Mouse (Mus musculus) activated CD4-positive, CD25-positive, alpha-beta regulatory T cell, adult 4 months (primary cell): ENCODE measurements around the gene Tmem150a. TPM values are rescaled to one million over a fixed set of nuclear protein-coding genes. Genes with fewer than 3 reads are reported as not detected.

Experiments
- ATAC-seq: one replicate; pipeline ENCODE4 v1.8.0; 2017
- polyA plus RNA-seq, 2 experiments: library from polyadenylated mRNA; unstranded; fragments of 100-300 nt; shearing (Covaris generic); gene quantifications; one replicate each; pipeline ENCODE4 v1.2.1; 2017

Gene Tmem150a
- under 1 TPM in 1 of 2 experiments, not detected in 1; 0.45 TPM for polyA plus RNA-seq

DNA sequence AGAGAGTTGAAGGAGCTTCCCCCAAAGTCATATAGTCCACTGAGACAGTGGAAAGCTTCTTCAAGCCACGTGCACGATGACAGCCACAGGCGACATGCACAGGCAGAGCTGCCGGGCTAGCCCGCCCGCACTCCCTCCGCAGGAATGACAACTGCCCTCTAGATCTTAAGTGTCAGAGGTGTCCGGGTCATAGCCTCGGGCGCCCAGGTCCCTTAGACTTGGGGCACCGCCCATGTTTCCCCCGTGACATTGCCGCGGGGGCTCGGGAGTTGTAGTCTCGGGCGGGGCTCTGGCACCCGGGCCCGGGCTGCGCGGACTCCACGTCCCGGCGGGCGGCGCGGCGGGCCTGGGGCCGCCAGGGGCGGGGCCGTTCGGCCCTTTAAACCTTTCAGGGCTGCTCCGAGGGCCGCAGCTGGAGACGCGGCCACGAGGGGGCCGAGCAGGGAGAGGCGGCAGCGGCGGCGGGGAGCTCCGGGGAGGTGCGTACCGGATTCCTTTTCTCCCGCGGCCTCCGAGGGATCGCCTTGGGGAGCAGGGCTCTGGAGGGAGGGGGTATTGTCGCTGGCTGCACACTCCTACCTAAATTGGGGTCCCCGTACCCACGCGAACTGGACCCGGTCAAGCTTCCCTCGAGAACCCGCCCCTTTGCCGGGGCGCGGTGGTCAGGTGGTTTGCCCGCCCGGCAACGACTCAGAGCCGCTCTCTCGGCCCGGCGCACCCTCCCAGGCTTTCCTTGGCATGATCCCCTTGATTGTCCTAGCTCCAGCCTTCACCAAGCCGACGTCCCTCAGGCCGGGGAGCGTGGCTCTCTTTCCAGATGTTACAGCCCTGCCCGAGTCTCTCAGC is at the start of gene Tmem150a:
Gene Tmem150a (plus strand): TSS at position 382 of the 846 bp plus-strand sequence.
- ATAC-seq = peak; percentile 53

DNA sequence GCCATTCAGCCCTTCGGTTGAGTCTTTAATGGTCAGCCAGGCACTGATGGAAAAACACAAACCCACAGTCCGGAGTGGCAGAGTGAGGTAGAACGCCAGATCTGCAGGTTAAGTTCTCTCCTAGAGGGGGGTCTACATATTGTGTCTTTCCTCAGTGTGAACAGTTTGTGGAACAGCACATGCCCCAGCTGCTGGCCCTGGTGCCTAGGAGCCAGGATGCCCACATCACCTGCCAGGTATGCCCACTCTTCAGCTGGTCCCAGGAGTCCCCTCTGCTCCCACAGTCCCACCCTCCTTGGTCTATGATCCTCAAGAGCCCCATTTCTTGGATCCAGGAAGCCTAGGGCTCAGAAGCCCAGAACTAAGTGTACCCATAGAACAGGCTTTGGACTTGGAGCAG is 43.0 kb upstream of the Tmem150a start:
- ATAC-seq = no peak

DNA sequence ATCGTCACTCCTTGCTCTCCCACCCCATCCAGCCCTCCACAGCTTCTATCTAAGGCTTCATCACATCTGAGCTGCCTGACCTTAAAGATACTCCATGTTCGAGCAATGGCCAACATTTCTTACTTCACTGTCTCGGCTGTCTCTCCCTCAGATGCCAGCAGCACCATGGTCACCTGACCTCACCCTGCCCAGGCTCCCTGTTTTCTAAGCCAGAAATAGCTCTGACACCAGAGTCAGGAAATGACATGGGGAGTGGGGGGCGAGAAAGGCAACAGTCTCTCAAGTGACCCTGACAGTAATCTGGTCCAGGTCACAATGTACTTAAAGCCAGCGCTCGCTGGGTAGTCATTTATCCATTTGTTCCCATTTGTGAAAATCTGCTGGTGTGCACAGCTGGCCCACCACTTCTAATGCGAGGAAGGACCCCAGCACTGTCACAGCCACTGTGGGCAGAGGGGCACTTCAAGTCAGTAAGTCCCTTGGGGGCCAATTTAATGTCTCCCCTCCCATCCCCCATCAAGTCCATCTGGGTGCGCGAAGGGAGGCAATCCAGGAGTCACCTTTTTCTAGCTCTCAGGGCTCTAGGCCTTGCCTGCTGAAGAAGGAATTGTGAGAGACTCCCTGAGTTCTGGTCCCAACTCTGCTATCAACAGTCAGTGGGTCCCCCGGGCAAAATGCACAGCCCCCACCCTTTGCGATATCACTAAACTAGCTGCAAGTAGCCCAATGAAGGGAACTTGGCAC is 42.0 kb upstream of the Tmem150a start:
- no peak for ATAC-seq

DNA sequence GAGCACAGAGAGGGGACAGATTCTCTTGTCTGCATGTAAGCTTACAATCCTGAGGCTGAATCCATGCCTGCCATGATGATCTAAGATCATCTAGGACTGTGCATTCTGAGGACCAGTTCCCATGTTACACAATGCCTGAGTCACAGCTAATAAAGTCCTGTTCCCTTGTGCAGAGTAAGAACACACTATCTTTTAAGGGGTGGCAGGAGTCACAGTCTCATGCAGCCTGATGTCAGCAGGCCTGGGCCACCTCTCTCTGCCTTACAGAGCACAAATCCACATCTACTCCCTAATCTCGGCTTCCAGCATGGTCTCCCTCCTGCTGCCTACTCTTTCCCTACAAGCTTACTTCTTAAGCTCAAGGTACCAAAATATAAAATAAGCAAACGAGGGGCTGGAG is 39.9 kb upstream of the Tmem150a start:
- ATAC-seq = no peak

DNA sequence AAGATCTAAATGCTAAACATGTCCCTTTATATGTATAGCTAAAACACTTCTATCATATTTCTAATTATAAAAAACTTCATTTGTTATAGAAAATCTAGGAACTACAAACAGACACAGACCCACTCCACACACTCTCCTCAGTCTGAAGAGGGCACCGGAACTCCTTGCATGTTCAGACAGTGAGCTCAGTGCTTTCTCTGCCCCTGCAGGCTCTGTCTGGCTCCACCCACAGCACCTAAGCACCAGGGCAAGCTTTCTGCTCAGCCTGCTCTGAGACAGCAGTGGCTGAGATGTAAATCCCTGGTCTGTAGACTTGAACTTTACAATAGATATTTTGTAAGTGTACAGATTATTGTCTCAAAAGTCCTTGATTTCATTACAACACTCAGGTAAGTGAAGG is 39.2 kb upstream of the Tmem150a start:
- no peak for ATAC-seq

DNA sequence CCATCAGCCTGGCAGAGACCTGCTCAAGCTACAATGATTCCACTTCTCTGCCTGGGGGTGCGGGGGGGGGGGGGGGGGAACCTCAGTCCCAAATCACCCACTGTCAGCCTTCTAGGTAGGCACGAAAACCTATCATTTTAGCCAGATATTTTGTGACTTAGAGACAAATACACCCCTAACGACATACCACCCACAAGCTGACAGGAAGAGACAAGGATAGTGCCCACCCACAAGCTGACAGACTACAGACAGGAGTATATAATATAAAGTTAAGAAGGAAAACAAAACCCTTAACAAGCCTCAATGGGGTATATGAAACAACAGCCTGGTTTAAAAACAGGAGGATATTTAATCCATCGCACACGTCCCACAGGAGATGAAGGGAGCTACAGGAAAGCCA is 36.8 kb upstream of the Tmem150a start:
- ATAC-seq = no peak

DNA sequence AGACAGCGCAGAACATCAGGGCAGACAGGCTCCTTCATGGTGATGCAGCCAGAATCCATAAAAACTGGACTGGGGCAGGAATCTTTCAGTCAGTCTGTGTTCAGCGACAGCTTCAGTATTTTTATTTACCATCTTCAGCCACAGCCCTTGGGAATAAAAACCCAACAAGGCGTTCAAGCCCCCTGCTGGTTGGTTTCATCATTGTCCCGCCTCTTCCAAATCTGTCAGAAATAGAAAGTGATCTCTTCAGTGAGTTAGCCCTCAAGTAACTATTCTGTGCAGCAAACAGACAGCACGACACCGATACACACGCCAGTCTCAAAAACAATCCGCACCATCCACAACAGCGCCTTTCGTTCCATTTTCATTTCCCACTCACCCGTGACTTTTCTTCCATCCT is 36.2 kb upstream of the Tmem150a start:
- no peak for ATAC-seq

DNA sequence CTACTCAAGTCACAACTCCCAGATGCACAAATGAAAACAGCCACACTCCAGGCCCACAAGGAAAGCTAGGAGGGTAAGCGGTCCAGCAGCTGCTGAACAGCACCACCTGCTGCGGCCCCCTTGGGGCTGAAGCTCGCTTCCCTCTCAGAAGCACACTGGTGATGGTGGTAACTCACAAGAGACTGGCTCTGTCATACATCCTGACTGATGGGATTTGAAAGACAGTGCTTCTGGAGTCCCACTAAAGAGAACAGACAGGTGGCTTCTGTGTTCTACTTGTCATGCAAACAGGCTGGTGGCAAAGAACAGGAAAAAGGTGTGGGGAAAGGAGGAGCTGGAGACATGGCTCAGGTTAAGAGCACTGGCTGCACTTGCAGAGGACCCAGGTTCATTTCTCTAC is 32.3 kb upstream of the Tmem150a start:
- ATAC-seq = no peak

DNA sequence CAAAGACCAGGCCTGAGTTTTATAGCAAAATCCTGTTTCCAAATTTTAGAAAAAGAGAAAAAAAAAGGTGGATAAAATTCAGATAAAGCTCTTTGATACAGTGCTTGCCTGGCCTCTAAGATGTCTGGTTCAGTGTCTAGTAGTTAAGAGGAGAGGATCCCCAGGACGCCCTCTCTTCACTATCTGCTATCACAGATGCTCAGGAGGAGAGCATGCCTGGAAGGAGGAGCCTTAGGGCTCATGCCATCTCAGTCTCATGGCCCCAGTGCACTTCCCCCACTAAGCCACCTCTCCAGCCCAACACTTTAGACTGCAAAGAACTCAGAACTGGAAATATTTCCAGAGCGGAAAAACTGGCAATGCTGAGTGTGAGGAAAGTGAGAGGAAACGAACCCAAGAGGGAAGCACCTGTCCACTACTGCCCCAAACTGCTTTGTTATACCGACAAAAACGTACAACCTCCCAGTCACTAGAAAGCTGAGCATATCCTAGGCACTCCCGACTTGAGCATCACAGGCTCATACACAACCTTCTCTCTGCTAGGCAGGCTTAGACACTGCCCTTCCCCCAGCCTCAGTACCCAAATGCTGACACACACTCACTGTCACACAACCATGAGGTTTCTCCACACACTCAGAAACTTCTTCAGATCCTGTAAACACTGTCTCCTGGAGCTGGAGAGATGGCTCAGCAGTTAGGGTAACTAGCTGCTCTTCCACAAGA is 31.3 kb upstream of the Tmem150a start:
- no peak for ATAC-seq

DNA sequence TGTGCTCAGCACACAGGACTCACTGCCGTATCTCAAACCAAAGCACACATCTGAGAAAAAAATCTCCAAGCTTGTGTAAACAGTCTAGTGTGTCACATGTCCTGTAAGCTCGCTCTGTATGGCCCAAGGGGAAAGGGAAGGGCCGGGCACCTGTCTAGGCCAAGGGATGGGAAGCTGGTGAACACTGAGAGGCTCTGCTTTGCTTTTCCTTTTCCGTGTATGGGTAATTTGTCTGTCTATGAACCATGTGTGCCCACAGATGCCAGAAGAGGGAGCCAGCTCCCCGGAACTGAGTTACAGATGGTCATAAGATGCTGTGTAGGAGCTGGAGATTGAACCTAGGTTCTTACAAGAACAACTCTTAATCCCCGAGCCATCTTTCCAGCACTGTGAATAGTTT is 29.0 kb upstream of the Tmem150a start:
- peak; percentile 32 for ATAC-seq

DNA sequence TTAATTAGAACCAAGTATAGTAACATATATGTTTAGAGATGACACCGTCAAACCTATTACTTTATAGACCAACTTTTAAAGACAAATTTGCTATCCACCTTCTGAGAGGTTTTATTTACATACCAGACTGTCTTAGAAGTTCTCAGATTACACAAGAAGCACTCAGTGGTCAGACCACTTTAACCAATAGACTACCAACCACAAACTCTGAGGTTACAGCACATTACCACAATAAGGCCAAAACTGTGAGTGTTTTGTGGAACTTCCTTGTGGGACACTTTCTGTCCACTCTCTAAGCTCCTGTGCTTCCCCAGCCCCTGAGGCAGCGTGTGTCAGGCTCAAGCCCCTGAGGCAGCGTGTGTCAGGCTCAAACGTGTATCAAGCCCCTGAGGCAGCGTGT is 26.2 kb upstream of the Tmem150a start:
- ATAC-seq = no peak

DNA sequence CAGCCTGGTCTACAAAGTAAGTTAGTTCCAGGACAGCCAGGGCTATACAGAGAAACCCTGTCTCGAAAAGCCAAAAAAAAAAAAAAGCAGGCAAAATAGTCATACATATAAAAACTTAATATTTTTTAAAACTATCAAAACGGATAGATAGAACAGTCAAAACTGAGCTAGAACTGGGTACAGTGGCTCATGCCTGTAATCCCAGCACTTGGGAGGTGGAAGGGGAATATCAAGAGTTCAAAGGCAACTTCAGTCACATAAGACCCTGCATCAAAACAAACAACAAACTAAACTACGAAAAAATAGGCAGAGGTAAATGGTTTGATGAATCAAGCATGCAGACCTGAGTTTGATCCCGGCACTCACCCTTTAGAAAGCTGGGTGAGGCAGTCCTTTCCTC is 25.1 kb upstream of the Tmem150a start:
- no peak for ATAC-seq

DNA sequence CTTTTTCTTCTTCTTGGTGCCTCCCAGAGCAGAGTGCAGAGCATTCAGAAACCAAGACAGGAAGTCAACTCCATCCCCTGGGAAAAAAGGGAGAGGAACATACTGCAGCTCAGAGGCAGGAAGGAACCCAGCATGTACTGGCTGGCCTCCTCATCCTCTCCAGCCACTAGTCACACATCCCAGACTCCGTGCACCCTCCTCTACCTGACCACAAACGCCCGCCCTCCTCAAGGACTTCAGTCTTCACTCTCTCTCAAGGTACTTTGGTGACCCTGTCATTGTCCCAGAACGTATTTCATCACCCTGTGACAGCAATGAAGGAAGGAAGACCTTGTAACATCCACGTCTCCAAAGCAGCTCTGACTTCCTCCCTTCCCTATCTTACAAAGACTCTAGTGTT is 22.1 kb upstream of the Tmem150a start:
- ATAC-seq = no peak

DNA sequence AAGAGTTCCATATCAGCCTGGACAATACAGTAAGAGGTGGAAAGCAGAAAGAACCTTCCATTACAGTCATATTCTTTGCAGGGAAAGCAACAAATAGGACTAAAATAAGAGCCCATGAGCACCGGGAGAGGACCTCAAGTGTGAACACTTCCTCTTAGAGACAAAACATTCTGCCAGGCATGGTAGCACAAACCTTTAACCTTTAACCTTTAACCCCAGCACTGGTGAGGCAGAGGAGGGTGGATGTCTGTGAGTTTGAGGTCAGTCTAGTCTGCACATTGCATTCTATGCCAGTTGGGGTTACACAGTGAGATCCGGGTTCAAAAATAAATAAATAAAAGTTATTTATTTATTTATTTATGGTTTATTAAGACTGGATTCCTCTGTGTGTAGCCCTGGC is 14.8 kb upstream of the Tmem150a start:
- no peak for ATAC-seq

DNA sequence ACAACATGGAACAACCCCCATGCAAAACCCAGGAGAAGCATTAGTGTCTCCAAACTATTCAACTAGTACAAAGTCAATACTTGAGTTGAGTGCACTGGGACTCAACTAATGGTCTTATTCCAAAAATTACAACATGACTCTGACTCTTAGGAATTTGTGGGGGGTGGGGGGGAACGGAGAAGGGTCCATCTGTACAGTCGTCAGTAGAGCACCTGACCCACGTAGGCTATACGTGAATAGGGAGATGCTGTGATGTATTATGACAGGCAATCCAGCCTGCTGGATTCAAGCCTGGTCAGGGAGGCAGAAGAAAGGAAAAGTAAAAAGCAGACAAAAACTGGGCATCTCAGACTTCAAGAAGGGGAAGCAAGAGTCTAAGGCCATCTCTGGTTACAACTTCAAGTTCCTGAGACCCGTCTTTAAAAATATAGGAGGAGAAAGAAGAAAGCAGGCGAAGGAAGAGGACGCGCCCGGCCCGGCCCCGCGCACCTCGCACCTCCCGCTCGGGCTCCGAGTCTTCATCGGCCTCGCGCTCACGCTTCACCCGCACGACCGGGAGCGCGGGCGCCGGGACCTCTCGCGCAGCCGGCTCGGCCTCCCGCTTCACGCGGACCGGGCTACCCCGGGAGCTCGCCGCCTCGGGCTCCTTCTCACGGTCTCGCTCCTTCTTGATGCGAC is 10.7 kb upstream of the Tmem150a start:
- peak; percentile 31 for ATAC-seq

DNA sequence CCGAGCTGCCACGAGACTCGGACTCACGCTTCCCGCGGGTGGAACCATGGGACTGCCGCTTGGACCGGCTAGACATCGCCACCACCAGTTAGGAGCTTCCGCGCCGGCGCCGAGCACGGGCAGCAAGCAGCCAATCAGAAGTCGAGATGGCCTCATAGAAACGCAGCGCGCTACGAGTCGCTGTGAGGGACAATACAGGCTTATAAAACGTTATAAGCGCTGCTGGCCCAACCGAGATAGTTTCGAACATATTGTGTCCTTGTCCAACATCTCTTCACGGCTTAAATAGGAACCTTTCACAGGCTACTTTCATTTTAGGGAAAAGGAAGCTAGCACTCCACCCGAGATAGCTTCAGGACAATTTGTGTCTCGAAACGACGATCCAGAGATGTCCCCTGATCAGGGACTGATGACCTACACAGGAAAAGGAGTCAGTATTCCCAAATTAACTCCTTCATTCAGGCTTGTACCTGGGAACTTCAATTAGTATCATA is 10.1 kb upstream of the Tmem150a start, which contains the start of gene Usp39:
Gene Usp39 (minus strand): TSS at position 111 of the 494 bp plus-strand sequence.
- ATAC-seq = peak; percentile 73

DNA sequence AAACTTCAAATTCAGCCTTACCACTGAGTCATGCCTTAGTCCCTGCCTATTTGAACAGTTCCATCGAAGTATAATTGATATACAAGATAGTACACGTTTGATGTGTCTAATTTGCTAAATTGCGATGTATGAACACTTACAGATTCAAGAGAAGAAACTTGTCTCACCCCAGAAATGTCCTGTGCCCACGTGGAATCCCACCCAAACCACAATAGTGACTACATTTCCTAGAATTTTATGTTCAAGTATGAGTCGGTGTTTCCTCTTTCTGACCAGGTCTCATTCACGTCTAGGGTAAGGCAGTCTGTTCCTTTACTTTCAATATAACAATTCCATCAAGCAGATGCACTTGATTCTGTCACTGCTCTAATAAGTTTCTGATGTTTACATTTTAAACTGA is 9.6 kb upstream of the Tmem150a start:
- peak; percentile 0 for ATAC-seq

DNA sequence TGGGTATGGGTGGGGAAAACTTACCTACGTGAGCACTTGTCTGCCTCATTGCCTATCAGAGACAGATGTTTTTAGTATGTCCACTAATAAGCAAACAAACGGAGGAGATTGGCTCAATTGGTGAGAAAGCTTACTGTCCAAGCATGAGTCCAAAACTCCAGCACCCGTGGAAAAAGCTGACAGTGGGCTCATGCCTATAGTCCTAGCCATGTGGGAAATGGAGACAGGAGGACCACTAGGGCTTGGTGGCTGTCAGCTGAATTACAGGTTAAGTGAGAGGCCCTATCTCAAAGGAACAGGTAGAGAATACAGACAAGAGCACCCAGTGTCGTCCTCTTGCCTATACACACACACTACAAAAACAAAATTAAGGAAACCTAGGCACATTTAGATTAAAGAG is 9.0 kb upstream of the Tmem150a start:
- ATAC-seq = no peak

DNA sequence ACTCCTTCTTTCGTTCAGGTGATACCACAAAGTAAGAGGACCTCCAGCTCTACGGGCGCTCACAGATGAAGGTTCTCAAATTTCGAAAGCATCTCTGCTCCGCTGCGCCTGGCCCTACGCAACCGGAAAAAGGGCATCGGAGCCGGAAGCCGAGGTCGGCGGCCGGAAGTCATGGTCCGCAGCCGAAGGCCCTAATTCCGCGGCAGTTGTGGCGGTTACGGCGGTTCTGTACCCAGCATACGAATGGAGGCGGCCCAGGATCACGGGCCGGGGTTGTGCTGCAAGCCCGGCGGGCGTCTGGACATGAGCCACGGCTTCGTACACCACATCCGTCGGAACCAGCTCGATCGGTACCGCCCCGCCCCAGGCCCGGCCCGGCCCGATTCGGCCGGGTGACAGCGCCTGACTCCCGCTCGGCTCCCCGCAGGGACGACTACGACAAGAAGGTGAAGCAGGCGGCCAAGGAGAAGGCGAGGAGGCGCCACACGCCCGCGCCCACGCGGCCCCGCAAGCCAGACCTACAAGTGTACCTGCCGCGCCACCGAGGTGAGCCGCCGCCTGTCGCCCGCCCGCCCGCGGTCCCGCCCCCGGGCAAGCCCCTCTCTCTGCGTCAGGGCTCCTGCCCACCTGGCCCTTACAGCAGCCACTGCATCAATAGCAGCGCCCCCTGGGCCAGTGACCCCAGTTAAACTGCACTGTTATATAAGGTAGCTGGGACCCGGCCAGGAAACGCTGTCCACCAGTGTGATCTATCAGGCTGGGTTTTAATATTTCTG is 7.9 kb upstream of the Tmem150a start, which contains the start of gene 0610030E20Rik:
Gene 0610030E20Rik (plus strand): TSS at position 152 of the 776 bp plus-strand sequence.
- ATAC-seq = peak; percentile 55

DNA sequence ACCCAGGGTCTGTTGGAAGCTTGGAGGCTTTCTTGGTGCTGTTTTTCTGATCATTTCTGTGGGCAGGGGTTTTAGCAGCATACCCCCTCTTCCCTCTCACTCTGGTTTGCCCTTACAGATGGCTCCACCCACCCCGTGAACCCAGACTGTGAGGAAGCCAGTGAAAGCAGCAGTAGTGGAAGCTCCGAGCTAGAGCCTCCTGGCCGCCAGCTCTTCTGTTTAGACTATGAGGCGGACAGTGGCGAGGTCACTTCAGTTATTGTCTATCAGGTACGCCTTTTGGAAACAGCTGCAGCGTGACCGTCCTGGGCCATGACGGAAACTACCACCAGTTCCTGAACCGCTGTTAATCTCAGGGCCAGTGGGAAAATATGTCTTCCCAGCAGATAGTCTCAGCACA is 6.8 kb upstream of the Tmem150a start:
- ATAC-seq = no peak

DNA sequence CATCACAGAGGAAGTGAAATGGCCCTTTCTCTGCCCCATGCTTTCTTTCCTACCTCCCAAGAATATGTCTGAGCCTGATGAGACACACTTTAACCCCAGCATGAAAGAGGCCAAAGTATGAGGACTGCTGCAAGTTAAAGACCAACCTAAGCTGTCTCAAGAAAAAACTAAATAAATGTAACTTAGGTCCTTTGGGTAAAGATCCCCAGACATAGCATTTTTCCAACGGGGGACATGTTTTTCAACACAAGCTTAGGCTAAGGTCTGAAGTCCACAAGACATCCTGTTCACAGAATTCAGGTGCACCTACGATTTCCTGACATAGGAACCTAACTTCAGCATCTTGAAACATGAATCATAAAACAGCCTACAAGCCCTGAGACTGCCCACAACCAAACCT is 5.0 kb upstream of the Tmem150a start:
- ATAC-seq = no peak
